Mouse (Mus musculus) stomach, embryonic 16.5 days (tissue): ENCODE results near the gene Agpat3. TPM values are rescaled to one million over a fixed set of nuclear protein-coding genes. Genes with fewer than 3 reads are reported as not detected.

Experiments
- ATAC-seq: fragments of 200-750 bp; cut with Nextera tagmentation; 2 replicates; pipeline ENCODE4 v1.8.0; 2017; ENCODE audit warnings: moderate number of reproducible peaks, moderate TSS enrichment; ENCODE audit not compliant: insufficient read depth, low FRiP score
- H3K27ac ChIP-seq: fragments of 300-500 bp; sonication (generic); 2 replicates; pipeline ENCODE4 v1.5.1; 2014; ENCODE audit warnings: low read length
- H3K27me3 ChIP-seq: fragments of 300-500 bp; sonication (generic); 2 replicates; pipeline ENCODE4 v1.6.1; 2014; ENCODE audit warnings: low read length, control low read depth, mixed read lengths; ENCODE audit not compliant: control insufficient read depth, insufficient read depth
- H3K36me3 ChIP-seq: fragments of 300-500 bp; sonication (generic); 2 replicates; pipeline ENCODE4 v1.6.1; 2014; ENCODE audit warnings: low read length; ENCODE audit not compliant: control insufficient read depth, insufficient read depth
- H3K4me1 ChIP-seq: fragments of 300-500 bp; sonication (generic); 2 replicates; pipeline ENCODE4 v1.6.1; 2014; ENCODE audit warnings: low read length, control low read depth, mixed read lengths; ENCODE audit not compliant: control insufficient read depth, insufficient read depth
- H3K4me2 ChIP-seq: fragments of 300-500 bp; sonication (generic); 2 replicates; pipeline ENCODE4 v1.6.1; 2014; ENCODE audit warnings: low read depth, low read length, mixed read lengths
- H3K4me3 ChIP-seq: fragments of 300-500 bp; sonication (generic); replicated peaks from 2 replicates; pipeline ENCODE4 v1.5.1; 2014; ENCODE audit warnings: mild to moderate bottlenecking, low read length
- H3K9ac ChIP-seq: fragments of 300-500 bp; sonication (generic); 2 replicates; pipeline ENCODE4 v1.6.1; 2014; ENCODE audit warnings: low read length
- H3K9me3 ChIP-seq: fragments of 300-500 bp; sonication (generic); replicated peaks from 2 replicates; pipeline ENCODE4 v1.6.1; 2016; ENCODE audit warnings: low read length, control low read depth; ENCODE audit not compliant: control insufficient read depth
- WGBS: fragments of 180-500 bp; shearing (Covaris S2); extraction: QIAGEN DNeasy Blood & Tissue Kit; methylation state at CpG from one replicate; pipeline ENCODE4 v1.1.7; 2014; 5-methylcytosine and 5-hydroxymethylcytosine counted together
- polyA plus RNA-seq: library from polyadenylated mRNA; unstranded; fragments of >200 nt; fragmentation: Nextera tagmentation; extraction: Ambion mirVana; gene quantifications from 2 replicates; pipeline ENCODE4 v1.2.1, GENCODE M21; 2015

Agpat3 gene
- polyA plus RNA-seq, 1 experiment from 2014 or later: 26.7 TPM

DNA sequence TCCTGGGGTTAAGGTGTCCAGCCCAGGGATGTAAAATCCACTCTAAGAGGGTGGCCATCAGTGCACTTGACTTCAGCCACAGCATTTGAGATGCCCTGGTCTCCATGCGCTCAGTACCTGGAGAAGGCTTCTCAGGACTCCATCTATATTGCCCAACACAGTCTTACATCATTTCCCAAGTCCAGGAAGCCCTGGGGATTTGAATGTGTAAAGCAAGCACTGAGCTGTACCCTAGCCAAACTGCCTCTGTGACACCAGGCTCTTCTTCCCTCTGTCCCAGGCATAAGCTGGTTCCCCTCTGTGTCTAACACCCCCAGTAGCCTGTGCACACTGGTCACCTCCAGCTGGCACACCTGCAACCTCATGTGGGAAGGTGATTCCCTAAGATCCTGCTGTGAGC is 10.2 kb downstream of the Agpat3 start:
- no peaks in the 10 kb centered on the region for H3K9me3 ChIP-seq
- no peak overlapping the region for H3K27ac ChIP-seq
- no peak for ATAC-seq
- no peaks in the 10 kb centered on the region for H3K27me3 ChIP-seq
- no peaks in the 10 kb centered on the region for H3K4me1 ChIP-seq
- H3K9ac ChIP-seq: no peak overlapping the region
- H3K4me2 ChIP-seq: no peak overlapping the region
- 87% methylated on average over 1 of the region's 1 CpGs for WGBS
- H3K36me3 ChIP-seq: no peaks in the 10 kb centered on the region
- H3K4me3 ChIP-seq: no peak overlapping the region

DNA sequence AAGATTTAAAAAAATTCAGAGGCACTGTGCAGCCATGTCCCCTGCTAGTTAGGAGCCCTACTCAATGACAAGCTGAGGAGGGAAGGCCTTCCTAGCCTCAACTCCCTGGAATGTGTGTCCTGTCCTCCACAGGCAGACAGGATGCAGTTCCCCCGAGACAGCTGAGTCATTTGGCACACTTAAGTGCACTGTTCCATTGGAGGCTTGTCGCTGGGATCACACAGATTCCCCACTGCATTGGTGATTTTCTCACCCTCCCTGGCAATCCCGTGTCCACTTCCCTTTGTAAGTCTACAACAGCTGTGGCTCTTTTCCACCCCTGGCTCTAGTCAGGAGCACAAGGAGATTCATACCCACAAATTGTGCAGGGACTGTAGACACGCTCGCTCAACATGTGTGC is 14.1 kb downstream of the Agpat3 start:
- H3K4me3 ChIP-seq: no peak overlapping the region
- no peaks in the 10 kb centered on the region for H3K27me3 ChIP-seq
- no peaks in the 10 kb centered on the region for H3K9me3 ChIP-seq
- H3K27ac ChIP-seq: no peak overlapping the region
- ATAC-seq: no peak
- WGBS: 47% methylated on average over 5 of the region's 5 CpGs
- H3K36me3 ChIP-seq: no peaks in the 10 kb centered on the region
- no peak overlapping the region for H3K9ac ChIP-seq
- no peak overlapping the region for H3K4me2 ChIP-seq
- H3K4me1 ChIP-seq: no peaks in the 10 kb centered on the region; the same call in 1 of the 2 replicates

DNA sequence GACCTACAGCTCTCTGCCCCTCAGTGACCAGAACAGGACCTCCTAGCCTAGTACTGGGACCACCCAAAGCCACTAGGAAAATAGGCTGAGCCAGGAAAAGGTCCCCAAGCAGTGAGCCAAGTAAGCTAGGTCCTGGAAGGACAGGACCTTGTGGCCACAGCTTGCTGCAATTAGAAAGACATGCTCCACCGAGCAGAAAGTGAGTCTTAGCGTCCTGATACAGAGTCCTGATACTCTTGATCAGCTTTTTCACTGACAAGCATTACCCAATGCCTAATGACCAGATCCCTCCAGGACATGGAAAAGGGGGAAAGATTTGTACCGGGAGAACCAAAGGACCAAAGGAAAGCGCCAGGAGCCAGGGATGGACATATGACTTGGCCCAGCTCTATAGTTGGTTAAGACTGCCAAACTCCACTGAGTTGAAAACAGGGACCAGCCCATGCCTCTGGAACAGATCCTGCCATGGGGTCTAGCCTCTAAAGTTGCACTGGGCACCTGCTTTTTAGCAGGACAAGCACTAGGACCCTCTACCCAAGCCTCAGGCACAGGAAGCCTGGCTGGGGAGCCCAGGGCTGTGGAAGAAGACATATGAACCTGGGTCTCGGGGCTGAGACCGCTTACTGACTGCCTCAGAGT is 17.2 kb downstream of the Agpat3 start:
- no peaks in the 10 kb centered on the region; the same call in 1 of the 2 replicates for H3K4me1 ChIP-seq
- no peak overlapping the region for H3K27ac ChIP-seq
- no peak for ATAC-seq
- H3K27me3 ChIP-seq: no peaks in the 10 kb centered on the region
- H3K4me3 ChIP-seq: no peak overlapping the region
- no peak overlapping the region for H3K4me2 ChIP-seq
- no peaks in the 10 kb centered on the region for H3K9me3 ChIP-seq
- no peak overlapping the region for H3K9ac ChIP-seq
- no peaks in the 10 kb centered on the region for H3K36me3 ChIP-seq
- WGBS: 86% methylated on average over 6 of the region's 6 CpGs

DNA sequence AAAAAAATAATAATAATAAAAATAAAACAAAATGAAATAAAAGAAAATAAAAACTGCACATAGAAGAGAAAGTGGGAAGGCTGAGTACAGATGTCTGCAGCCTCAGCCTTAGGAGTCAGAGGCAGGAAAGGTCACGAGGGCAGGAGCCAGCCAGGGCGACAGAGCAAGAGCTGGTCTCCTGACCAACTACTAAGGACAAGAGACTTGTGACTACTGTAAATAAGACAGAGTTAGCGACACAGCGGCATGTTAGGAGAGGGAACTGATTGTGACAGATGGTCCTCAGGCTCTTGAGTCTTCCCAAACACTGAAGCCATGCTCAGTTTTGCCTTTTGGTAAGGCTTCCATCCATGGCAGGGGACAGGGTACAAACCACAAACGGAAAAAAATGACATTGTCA is 20.7 kb downstream of the Agpat3 start:
- ATAC-seq: no peak
- Histone ChIP-seq H3K4me1 (no peaks in the 10 kb centered on the region; the same call in 1 of the 2 replicates), H3K4me3 (no peak overlapping the region), H3K27ac (no peak overlapping the region), H3K9me3 (no peaks in the 10 kb centered on the region), H3K36me3 (peaks cover 6% of the 10 kb centered on the region), H3K9ac (no peak overlapping the region), H3K4me2 (no peak overlapping the region), H3K27me3 (no peaks in the 10 kb centered on the region)
- WGBS: 84% methylated on average over 5 of the region's 5 CpGs

DNA sequence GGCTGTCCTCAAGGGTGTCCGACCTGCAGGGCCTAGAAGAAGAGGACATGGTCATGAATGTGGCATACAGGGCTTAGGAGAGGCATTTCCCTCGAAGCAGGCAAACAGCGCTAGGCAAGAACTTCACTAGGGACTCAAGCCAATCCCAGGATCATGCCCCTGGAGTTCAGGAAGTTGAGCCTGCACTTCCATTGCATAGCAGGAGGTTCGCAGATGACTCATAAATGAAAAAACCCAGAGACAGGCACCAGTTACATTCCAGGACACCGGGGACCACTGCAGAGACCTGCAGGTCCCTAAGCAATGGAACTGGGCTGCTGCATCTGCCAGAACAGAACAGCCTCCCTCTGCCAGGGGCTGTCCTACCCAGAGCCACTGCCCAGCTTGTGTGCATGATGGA is 23.0 kb downstream of the Agpat3 start:
- no peak overlapping the region for H3K4me3 ChIP-seq
- H3K4me1 ChIP-seq: no peaks in the 10 kb centered on the region
- H3K27ac ChIP-seq: no peak overlapping the region
- peaks cover 6% of the 10 kb centered on the region for H3K36me3 ChIP-seq
- WGBS: 84% methylated on average over 5 of the region's 5 CpGs
- H3K27me3 ChIP-seq: no peaks in the 10 kb centered on the region
- no peak for ATAC-seq
- H3K9me3 ChIP-seq: no peaks in the 10 kb centered on the region
- H3K4me2 ChIP-seq: no peak overlapping the region
- no peak overlapping the region for H3K9ac ChIP-seq

DNA sequence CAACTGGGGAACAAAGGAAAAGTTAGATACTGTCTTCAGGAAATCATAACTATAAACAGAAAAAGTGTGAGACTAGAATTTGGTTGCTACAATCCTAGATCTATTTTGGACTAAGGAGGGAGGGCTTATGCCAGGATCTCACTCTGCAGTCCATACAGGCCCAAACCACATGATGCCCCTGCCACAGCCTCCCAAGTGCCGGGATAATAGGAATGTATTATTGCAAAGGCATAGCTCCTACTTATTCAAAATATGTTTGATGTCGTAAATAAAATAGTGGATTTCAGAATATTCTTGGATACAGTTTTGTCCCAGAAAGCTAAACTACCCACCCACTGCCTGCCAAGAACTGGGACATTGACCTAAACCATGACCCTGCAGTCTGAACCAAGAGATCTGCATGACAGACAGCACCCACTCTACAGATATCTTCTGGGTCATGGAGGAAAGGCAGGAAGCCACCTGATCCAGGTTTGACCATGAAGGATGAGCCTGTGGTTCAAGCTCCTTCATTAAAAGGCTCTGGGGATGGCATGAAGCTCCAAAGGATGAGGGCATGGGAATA is 24.2 kb downstream of the Agpat3 start:
- Histone ChIP-seq H3K4me3 (no peak overlapping the region), H3K4me1 (0 out of 2 replicates have a peak, but pooled peaks cover 2% of the 10 kb centered on the region), H3K9ac (no peak overlapping the region), H3K9me3 (no peaks in the 10 kb centered on the region), H3K4me2 (no peak overlapping the region), H3K36me3 (peaks cover 6% of the 10 kb centered on the region), H3K27me3 (no peaks in the 10 kb centered on the region), H3K27ac (no peak overlapping the region)
- 96% methylated on average over 2 of the region's 2 CpGs for WGBS
- ATAC-seq: no peak

DNA sequence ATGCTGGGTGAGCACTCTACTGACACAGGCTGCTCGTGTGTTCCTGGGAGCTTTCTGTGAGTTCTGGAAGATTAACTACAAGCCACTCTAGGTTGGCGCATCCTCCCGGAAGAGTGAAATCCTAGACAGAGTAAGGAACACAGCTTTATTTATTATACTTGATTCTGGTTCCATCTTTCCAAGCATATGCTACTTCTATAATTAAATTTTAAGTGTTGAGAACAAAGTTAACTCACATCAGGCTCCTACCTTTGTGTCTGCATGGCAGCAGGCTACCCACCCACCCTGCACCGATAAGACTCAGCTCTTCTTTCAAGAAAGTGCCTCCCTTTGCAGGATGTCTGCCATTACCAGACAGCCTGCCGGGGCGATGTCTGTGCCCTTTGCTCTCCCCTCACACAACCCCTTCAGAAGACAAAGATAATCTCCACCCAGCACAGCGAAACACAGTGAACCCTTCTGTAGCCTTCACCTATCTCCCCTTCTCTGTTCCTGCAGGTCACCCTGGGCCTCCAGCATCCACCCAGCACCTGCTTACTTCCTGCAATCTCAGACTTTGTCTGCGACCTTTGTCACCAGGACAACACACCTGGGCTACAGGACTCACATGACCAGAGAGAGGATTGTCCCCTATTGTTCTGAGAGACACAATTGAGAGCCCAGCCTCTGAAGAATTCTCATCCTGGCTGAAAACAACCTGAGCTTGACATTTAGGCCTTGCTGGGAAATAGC is 26.2 kb downstream of the Agpat3 start:
- Histone ChIP-seq H3K9me3 (no peaks in the 10 kb centered on the region), H3K27me3 (no peaks in the 10 kb centered on the region), H3K9ac (no peak overlapping the region), H3K36me3 (peaks cover 6% of the 10 kb centered on the region), H3K27ac (no peak overlapping the region), H3K4me3 (no peak overlapping the region), H3K4me2 (no peak overlapping the region), H3K4me1 (0 out of 2 replicates have a peak, but pooled peaks cover 2% of the 10 kb centered on the region)
- peak; percentile 50; the same call in 1 of the 2 replicates for ATAC-seq
- 63% methylated on average over 8 of the region's 8 CpGs for WGBS

DNA sequence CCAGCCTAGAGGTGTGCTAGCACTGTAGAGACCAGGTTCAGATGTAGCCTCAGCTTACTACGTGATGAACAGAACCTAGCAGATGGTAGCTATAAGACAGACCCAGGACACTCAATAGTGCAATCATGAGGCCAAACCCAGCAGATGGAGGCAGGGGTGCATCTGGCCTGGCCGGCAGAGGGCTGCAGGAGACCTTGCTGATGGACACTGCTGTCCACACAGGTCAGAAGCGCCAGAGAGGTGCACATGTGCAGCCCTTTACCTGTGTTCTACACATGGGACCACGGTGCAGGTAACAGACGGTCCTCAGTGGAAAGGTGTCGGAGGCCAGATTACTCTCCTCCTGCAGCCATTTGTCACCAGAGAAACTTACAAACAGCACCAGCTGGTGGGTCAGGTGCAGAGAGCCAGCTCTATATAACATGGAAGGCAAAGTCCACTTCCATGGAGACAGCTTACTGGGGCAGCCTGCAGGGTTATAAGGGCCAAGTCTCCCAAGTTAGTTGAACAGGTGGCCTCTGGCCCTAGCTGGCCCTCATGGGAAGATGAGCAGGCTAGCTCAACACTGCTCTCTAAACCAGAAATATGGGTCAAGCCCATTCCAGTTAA is 27.6 kb downstream of the Agpat3 start:
- H3K4me2 ChIP-seq: no peak overlapping the region
- no peak overlapping the region for H3K9ac ChIP-seq
- no peaks in the 10 kb centered on the region for H3K27me3 ChIP-seq
- 0 out of 2 replicates have a peak, but pooled peaks cover 2% of the 10 kb centered on the region for H3K4me1 ChIP-seq
- no peaks in the 10 kb centered on the region for H3K9me3 ChIP-seq
- no peak overlapping the region for H3K4me3 ChIP-seq
- H3K36me3 ChIP-seq: peaks cover 6% of the 10 kb centered on the region
- no peak; the same call in 1 of the 2 replicates for ATAC-seq
- no peak overlapping the region for H3K27ac ChIP-seq
- WGBS: 84% methylated on average over 6 of the region's 6 CpGs
